In genomic region chr11:82973916-82974315, GRCm38 (mm10) we compare ENCODE assay signal across 16 mouse cellular contexts. TPM values are rescaled to one million over a fixed set of nuclear protein-coding genes. Genes with fewer than 3 reads are reported as not detected.
DNase-seq lines count a peak whose midpoint lies in the region; ATAC-seq and TF ChIP-seq lines count a peak whose summit lies in the region.
"Had no signal": no experiment of that assay in that cellular context is flagged by ENCODE, and none has a peak within 500 bp of the region (broad histone marks: within the 10 kb centered on the region; RNA-seq: fewer than 3 reads in every experiment).

No protein-coding gene starts in this region.

- no peaks in the 10 kb centered on the region for H3K27me3 ChIP-seq in heart, embryonic 15.5 days
- H3K27me3 ChIP-seq in hindbrain, postnatal 0 days (ENCODE audit: insufficient read depth, low read length): no peaks in the 10 kb centered on the region
- H3K27me3 ChIP-seq: embryonic facial prominence, embryonic 13.5 days; forebrain, embryonic 13.5 days; neural tube, embryonic 13.5 days had no signal

- ATAC-seq in heart, embryonic 15.5 days (replicated peaks; ENCODE audit: insufficient number of reproducible peaks, insufficient read depth, low FRiP score, low read depth): peak; percentile 35; the same call in 1 of the 2 replicates
- ATAC-seq in hindbrain, postnatal 0 days: no peak
- ATAC-seq: forebrain, embryonic 13.5 days; midbrain, embryonic 16.5 days had no signal

- H3K4me2 ChIP-seq in heart, embryonic 15.5 days: no peak overlapping the region
- H3K4me2 ChIP-seq in hindbrain, postnatal 0 days (ENCODE audit: low read depth, low read length): no peak overlapping the region
- H3K4me2 ChIP-seq: embryonic facial prominence, embryonic 13.5 days; forebrain, embryonic 13.5 days; hindbrain, embryonic 15.5 days; neural tube, embryonic 13.5 days had no signal

- DNase-seq in heart, adult 8-10 months (ENCODE audit: low spot score): no peak
- peak; percentile 44 for DNase-seq in thymus, postnatal 14 days
- no peak for DNase-seq in thymus, adult 18-20 months
- peak; percentile 72 for DNase-seq in kidney, postnatal 10 days
- no peak for DNase-seq in hindbrain, postnatal 0 days (ENCODE audit: low spot score)
- DNase-seq in gastrocnemius, adult 8-10 months (ENCODE audit: low spot score in 2 of 2): no peak
- DNase-seq: cerebellum, postnatal 10 days; gastrocnemius, postnatal 36 days; lung, postnatal 14 days; right cerebral cortex, adult 18-20 months had no signal

- peak overlapping the region; percentile 51 for H3K27ac ChIP-seq in heart, embryonic 15.5 days
- H3K27ac ChIP-seq in hindbrain, postnatal 0 days: no peak overlapping the region
- H3K27ac ChIP-seq: embryonic facial prominence, embryonic 13.5 days; forebrain, embryonic 13.5 days; hindbrain, embryonic 15.5 days; neural tube, embryonic 13.5 days had no signal

- H3K36me3 ChIP-seq in heart, embryonic 15.5 days: no peaks in the 10 kb centered on the region
- H3K36me3 ChIP-seq in hindbrain, postnatal 0 days (ENCODE audit: insufficient read depth, low read length): no peaks in the 10 kb centered on the region
- H3K36me3 ChIP-seq: embryonic facial prominence, embryonic 13.5 days; hindbrain, embryonic 15.5 days; neural tube, embryonic 13.5 days had no signal

- H3K9ac ChIP-seq in heart, embryonic 15.5 days: no peak overlapping the region
- H3K9ac ChIP-seq in hindbrain, postnatal 0 days (replicated peaks; ENCODE audit: low read length): no peak overlapping the region
- H3K9ac ChIP-seq: embryonic facial prominence, embryonic 13.5 days; forebrain, embryonic 13.5 days; hindbrain, embryonic 15.5 days; neural tube, embryonic 13.5 days had no signal

- 35% methylated on average over 5 of the region's 5 CpGs for WGBS in heart, embryonic 15.5 days
- 59% methylated on average over 5 of the region's 5 CpGs for WGBS in hindbrain, postnatal 0 days

- no peak for TF ChIP-seq CTCF in hindbrain, postnatal 0 days (IDR thresholded peaks at IDR 0.05; ENCODE audit: low read depth)

- no peaks in the 10 kb centered on the region for H3K9me3 ChIP-seq in heart, embryonic 15.5 days (replicated peaks)
- H3K9me3 ChIP-seq in hindbrain, postnatal 0 days (ENCODE audit: low read length): no peaks in the 10 kb centered on the region
- H3K9me3 ChIP-seq: embryonic facial prominence, embryonic 13.5 days; forebrain, embryonic 13.5 days; hindbrain, embryonic 15.5 days; neural tube, embryonic 13.5 days had no signal

- H3K4me1 ChIP-seq in heart, embryonic 15.5 days (replicated peaks): peaks cover 19% of the 10 kb centered on the region
- no peaks in the 10 kb centered on the region for H3K4me1 ChIP-seq in hindbrain, postnatal 0 days (ENCODE audit: insufficient read depth, low read length)

- no peak overlapping the region for H3K4me3 ChIP-seq in heart, embryonic 15.5 days
- no peak overlapping the region for H3K4me3 ChIP-seq in hindbrain, postnatal 0 days (ENCODE audit: low read length)
- H3K4me3 ChIP-seq: embryonic facial prominence, embryonic 13.5 days; forebrain, embryonic 13.5 days; hindbrain, embryonic 15.5 days; neural tube, embryonic 13.5 days had no signal

RNA-seq across cellular contexts. Expression of gene Slfn9, which starts 17.7 kb away (rescaled TPM):
- polyA plus RNA-seq in heart, embryonic 15.5 days (2015; fragmentation: Nextera tagmentation; extraction: Ambion mirVana): 10.7 and 15.5 TPM in 2 replicates
- under 1 TPM; 0.56 to 0.72 (median 0.62) TPM for total RNA-seq in heart, adult 8-10 months (2022)
- total RNA-seq in hindbrain, postnatal 0 days (2014; rRNA removed): 1.5 and 3.2 TPM in 2 replicates
- polyA plus RNA-seq in hindbrain, postnatal 0 days (2015; fragmentation: Nextera tagmentation; extraction: Ambion mirVana): 2.2 and 2.4 TPM in 2 replicates
- total RNA-seq in gastrocnemius, adult 8-10 months (2022): under 1 TPM; 0.05 to 0.18 (median 0.09) TPM

RNA-seq across cellular contexts. Expression of gene Slfn5, which starts 22.8 kb away (rescaled TPM):
- 6.6 and 6.7 TPM in 2 replicates for polyA plus RNA-seq in heart, embryonic 15.5 days (2015; fragmentation: Nextera tagmentation; extraction: Ambion mirVana)
- 10 to 100 TPM; 43.9 to 65.9 (median 55.1) TPM for total RNA-seq in heart, adult 8-10 months (2022)
- 1.8 and 2.2 TPM in 2 replicates for total RNA-seq in hindbrain, postnatal 0 days (2014; rRNA removed)
- 2.1 and 2.4 TPM in 2 replicates for polyA plus RNA-seq in hindbrain, postnatal 0 days (2015; fragmentation: Nextera tagmentation; extraction: Ambion mirVana)
- 10 to 100 TPM; 10.1 to 16.3 (median 12.4) TPM for total RNA-seq in gastrocnemius, adult 8-10 months (2022)

RNA-seq across cellular contexts. Expression of gene Slfn8, which starts 46.7 kb away (rescaled TPM):
- polyA plus RNA-seq in heart, embryonic 15.5 days (2015; fragmentation: Nextera tagmentation; extraction: Ambion mirVana): 0.59 and 1.4 TPM in 2 replicates
- total RNA-seq in heart, adult 8-10 months (2022): under 1 TPM; 0.43 to 0.76 (median 0.67) TPM
- 0.42 and 0.83 TPM in 2 replicates for total RNA-seq in hindbrain, postnatal 0 days (2014; rRNA removed)
- polyA plus RNA-seq in hindbrain, postnatal 0 days (2015; fragmentation: Nextera tagmentation; extraction: Ambion mirVana): 0.21 and 0.25 TPM in 2 replicates
- total RNA-seq in gastrocnemius, adult 8-10 months (2022): under 1 TPM; 0.17 to 0.36 (median 0.33) TPM

Comparison
In these comparisons a context has a peak if more than half of its experiments do, and no peak if none do; other contexts are left out.
1. DNase-seq: peak in thymus, postnatal 14 days (single experiment) and kidney, postnatal 10 days (single experiment); none in heart, adult 8-10 months (single experiment), thymus, adult 18-20 months (0 of 2), hindbrain, postnatal 0 days (single experiment) and gastrocnemius, adult 8-10 months (0 of 2).